Mouse (Mus musculus) liver, postnatal 0 days (tissue): ENCODE measurements around the gene Asb2. TPM values are rescaled to one million over a fixed set of nuclear protein-coding genes. Genes with fewer than 3 reads are reported as not detected.
A peak's percentile ranks its signal among the peaks of the same experiment; 100 is the strongest.

ENCODE experiments used
- ATAC-seq: fragments of 200-750 bp; cut with Nextera tagmentation; 2 replicates; pipeline ENCODE4 v1.8.0; 2017; ENCODE audit warnings: mild to moderate bottlenecking, moderate library complexity
- DNase-seq: peaks from one replicate; pipeline ENCODE4 v3.0.0-alpha.2; 2016
- H3K27ac ChIP-seq: fragments of 300-500 bp; sonication (generic); 2 replicates; pipeline ENCODE4 v1.5.1; 2014; ENCODE audit warnings: antibody characterized with exemption, moderate library complexity, mild to moderate bottlenecking, low read depth
- H3K27me3 ChIP-seq: fragments of 300-500 bp; sonication (generic); 2 replicates; pipeline ENCODE4 v1.6.1; 2014; ENCODE audit warnings: low read length, control low read depth, mixed read lengths; ENCODE audit not compliant: insufficient read depth
- H3K36me3 ChIP-seq: fragments of 300-500 bp; sonication (generic); replicated peaks from 2 replicates; pipeline ENCODE4 v1.6.1; 2014; ENCODE audit warnings: mild to moderate bottlenecking, control low read depth, low read length, moderate library complexity, mixed read lengths; ENCODE audit not compliant: insufficient read depth
- H3K4me1 ChIP-seq: fragments of 300-500 bp; sonication (generic); 2 replicates; pipeline ENCODE4 v1.6.1; 2014; ENCODE audit warnings: antibody characterized with exemption, mild to moderate bottlenecking, control low read depth; ENCODE audit not compliant: insufficient read depth
- H3K4me2 ChIP-seq: fragments of 300-500 bp; sonication (generic); 2 replicates; pipeline ENCODE4 v1.6.1; 2014; ENCODE audit warnings: low read depth, mild to moderate bottlenecking, low read length, moderate library complexity, mixed read lengths
- H3K4me3 ChIP-seq: fragments of 300-500 bp; sonication (generic); 2 replicates; pipeline ENCODE4 v1.5.1; 2014; ENCODE audit warnings: low read depth, low read length
- H3K9ac ChIP-seq: fragments of 300-500 bp; sonication (generic); replicated peaks from 2 replicates; pipeline ENCODE4 v1.6.1; 2014; ENCODE audit warnings: mild to moderate bottlenecking, moderate library complexity
- H3K9me3 ChIP-seq: fragments of 300-500 bp; sonication (generic); 2 replicates; pipeline ENCODE4 v1.6.1; 2016; ENCODE audit warnings: mild to moderate bottlenecking, control low read depth, low read length, mixed read lengths
- CTCF ChIP-seq: sonication (generic); IDR thresholded peaks from 2 replicates; pipeline ENCODE4 v1.5.1; 2016; ENCODE audit warnings: antibody characterized with exemption, low read depth
- EP300 ChIP-seq: IDR thresholded peaks from 2 replicates; pipeline ENCODE4 v1.6.1; 2016; ENCODE audit warnings: antibody characterized with exemption, low read depth, mild to moderate bottlenecking
- WGBS: fragments of 180-500 bp; shearing (Covaris S2); extraction: QIAGEN DNeasy Blood & Tissue Kit; methylation state at CpG from one replicate; pipeline ENCODE4 v1.1.7; 2014; ENCODE audit not compliant: insufficient replicate concordance; 5-methylcytosine and 5-hydroxymethylcytosine counted together
- polyA plus RNA-seq: library from polyadenylated mRNA; unstranded; fragments of >200 nt; fragmentation: Nextera tagmentation; extraction: Ambion mirVana; gene quantifications from 2 replicates; pipeline ENCODE4 v1.2.1, GENCODE M21; 2015

The Asb2 gene
- polyA plus RNA-seq, 1 experiment from 2014 or later: 5.9 TPM

- Histone ChIP-seq H3K9me3 (no peaks in the 10 kb centered on the region), H3K27me3 (0 out of 2 replicates have a peak, but pooled peaks cover 6% of the 10 kb centered on the region), H3K4me1 (peaks cover 7% of the 10 kb centered on the region), H3K36me3 (no peaks in the 10 kb centered on the region), H3K4me3 (no peak overlapping the region), H3K4me2 (no peak overlapping the region), H3K27ac (no peak overlapping the region), H3K9ac (no peak overlapping the region)
- DNase-seq (no peak), ATAC-seq (no peak)
- no peak for TF ChIP-seq CTCF
- no peak for TF ChIP-seq EP300
- 62% methylated on average over 2 of the region's 2 CpGs for WGBS
Observed at GRCm38 (mm10) chr12:103367171-103367570, 11.4 kb upstream of the Asb2 start.

GRCm38 (mm10) chr12:103362336-103362735 is 6.5 kb upstream of the Asb2 start:
- TF ChIP-seq CTCF: no peak
- no peak for TF ChIP-seq EP300
- no peaks in the 10 kb centered on the region for H3K27me3 ChIP-seq
- WGBS: 72% methylated on average over 3 of the region's 3 CpGs
- H3K4me1 ChIP-seq: no peaks in the 10 kb centered on the region
- H3K4me3 ChIP-seq: no peak overlapping the region
- ATAC-seq (no peak), DNase-seq (no peak)
- H3K9me3 ChIP-seq: no peaks in the 10 kb centered on the region
- H3K4me2 ChIP-seq: no peak overlapping the region
- H3K36me3 ChIP-seq: no peaks in the 10 kb centered on the region
- H3K27ac ChIP-seq: no peak overlapping the region
- no peak overlapping the region for H3K9ac ChIP-seq

- Histone ChIP-seq H3K36me3 (no peaks in the 10 kb centered on the region), H3K9ac (no peak overlapping the region), H3K4me3 (no peak overlapping the region), H3K4me1 (no peaks in the 10 kb centered on the region), H3K9me3 (no peaks in the 10 kb centered on the region), H3K27ac (no peak overlapping the region), H3K4me2 (no peak overlapping the region), H3K27me3 (no peaks in the 10 kb centered on the region)
- DNase-seq: no peak
- WGBS: 83% methylated on average over 17 of the region's 17 CpGs
- TF ChIP-seq EP300 (no peak), CTCF (no peak)
- no peak for ATAC-seq
Observed at GRCm38 (mm10) chr12:103361539-103362307, 5.9 kb upstream of the Asb2 start.

- Histone ChIP-seq H3K9ac (no peak overlapping the region), H3K4me2 (no peak overlapping the region), H3K36me3 (no peaks in the 10 kb centered on the region), H3K9me3 (no peaks in the 10 kb centered on the region), H3K27me3 (no peaks in the 10 kb centered on the region), H3K27ac (no peak overlapping the region), H3K4me3 (no peak overlapping the region), H3K4me1 (no peaks in the 10 kb centered on the region)
- 71% methylated on average over 8 of the region's 8 CpGs for WGBS
- no peak for TF ChIP-seq EP300
- TF ChIP-seq CTCF: no peak
- DNase-seq: no peak
- no peak for ATAC-seq
Observed at GRCm38 (mm10) chr12:103360812-103361211, 5.0 kb upstream of the Asb2 start.

GRCm38 (mm10) chr12:103358951-103359801 is 3.4 kb upstream of the Asb2 start:
- H3K9ac ChIP-seq: no peak overlapping the region
- WGBS: 51% methylated on average over 4 of the region's 4 CpGs
- TF ChIP-seq EP300: no peak
- TF ChIP-seq CTCF: no peak

GRCm38 (mm10) chr12:103358216-103358615 is 2.4 kb upstream of the Asb2 start:
- Histone ChIP-seq H3K27ac (0 out of 2 replicates have a peak overlapping the region, but pooled peaks have one; percentile 64), H3K4me1 (no peaks in the 10 kb centered on the region), H3K27me3 (no peaks in the 10 kb centered on the region), H3K4me2 (no peak overlapping the region), H3K36me3 (no peaks in the 10 kb centered on the region), H3K4me3 (no peak overlapping the region), H3K9me3 (no peaks in the 10 kb centered on the region), H3K9ac (no peak overlapping the region)
- no peak for DNase-seq
- whole genome bisulfite sequencing: 75% methylated on average over 8 of the region's 8 CpGs
- TF ChIP-seq EP300 (no peak), CTCF (no peak)
- no peak for ATAC-seq

More at GRCm38 (mm10) chr12:103358951-103359801, 3.4 kb upstream of the Asb2 start:
- DNase-seq: peak; percentile 43
- ATAC-seq: peak; percentile 64
- Histone ChIP-seq H3K9me3 (no peaks in the 10 kb centered on the region), H3K27me3 (no peaks in the 10 kb centered on the region), H3K4me3 (no peak overlapping the region), H3K4me1 (no peaks in the 10 kb centered on the region), H3K27ac (peak overlapping the region; percentile 64), H3K36me3 (no peaks in the 10 kb centered on the region), H3K4me2 (no peak overlapping the region)
